Mouse (Mus musculus): ENCODE results near the gene Tbl1xr1. TPM values are rescaled to one million over a fixed set of nuclear protein-coding genes. Genes with fewer than 3 reads are reported as not detected.

Tbl1xr1 gene
- polyA plus RNA-seq, 1 experiment from 2014 or later: 23.7 TPM

GRCm38 (mm10) chr3:22228052-22228451, 151.6 kb downstream of the Tbl1xr1 start:
- Histone ChIP-seq H3K9me3 (no peaks in the 10 kb centered on the region), H3K4me2 (no peak overlapping the region), H3K4me3 (no peak overlapping the region), H3K9ac (no peak overlapping the region), H3K27ac (no peak overlapping the region), H3K4me1 (no peaks in the 10 kb centered on the region), H3K36me3 (no peaks in the 10 kb centered on the region), H3K27me3 (no peaks in the 10 kb centered on the region)
- 77% methylated on average over 3 of the region's 3 CpGs for WGBS
- ATAC-seq (ENCODE audit: insufficient number of reproducible peaks, insufficient read depth, low FRiP score, low TSS enrichment, low read depth): no peak

GRCm38 (mm10) chr3:22230635-22231034, 154.2 kb downstream of the Tbl1xr1 start:
- no peak for ATAC-seq (ENCODE audit: insufficient number of reproducible peaks, insufficient read depth, low FRiP score, low TSS enrichment, low read depth)
- Histone ChIP-seq H3K9me3 (no peaks in the 10 kb centered on the region), H3K4me2 (no peak overlapping the region), H3K9ac (no peak overlapping the region), H3K36me3 (no peaks in the 10 kb centered on the region), H3K4me1 (no peaks in the 10 kb centered on the region), H3K4me3 (no peak overlapping the region), H3K27me3 (no peaks in the 10 kb centered on the region), H3K27ac (no peak overlapping the region)
- WGBS: 70% methylated on average over 3 of the region's 3 CpGs

- no peak overlapping the region for H3K9ac ChIP-seq
- no peaks in the 10 kb centered on the region for H3K27me3 ChIP-seq
- H3K4me1 ChIP-seq: no peaks in the 10 kb centered on the region
- 89% methylated on average over 16 of the region's 16 CpGs for WGBS
- H3K4me2 ChIP-seq: no peak overlapping the region
- no peak for ATAC-seq (ENCODE audit: insufficient number of reproducible peaks, insufficient read depth, low FRiP score, low TSS enrichment, low read depth)
- H3K4me3 ChIP-seq: no peak overlapping the region
- peaks cover 10% of the 10 kb centered on the region; the same call in 1 of the 2 replicates for H3K9me3 ChIP-seq
- H3K36me3 ChIP-seq: no peaks in the 10 kb centered on the region
- no peak overlapping the region for H3K27ac ChIP-seq
Observed at GRCm38 (mm10) chr3:22238106-22238900, 161.9 kb downstream of the Tbl1xr1 start.

Data from embryonic facial prominence, embryonic 13.5 days (tissue).